Mouse (Mus musculus): ENCODE data around the gene Pax8. TPM values are rescaled to one million over a fixed set of nuclear protein-coding genes. Genes with fewer than 3 reads are reported as not detected.

The Pax8 gene
- polyA plus RNA-seq, 1 experiment from 2014 or later: 26.1 TPM

DNA sequence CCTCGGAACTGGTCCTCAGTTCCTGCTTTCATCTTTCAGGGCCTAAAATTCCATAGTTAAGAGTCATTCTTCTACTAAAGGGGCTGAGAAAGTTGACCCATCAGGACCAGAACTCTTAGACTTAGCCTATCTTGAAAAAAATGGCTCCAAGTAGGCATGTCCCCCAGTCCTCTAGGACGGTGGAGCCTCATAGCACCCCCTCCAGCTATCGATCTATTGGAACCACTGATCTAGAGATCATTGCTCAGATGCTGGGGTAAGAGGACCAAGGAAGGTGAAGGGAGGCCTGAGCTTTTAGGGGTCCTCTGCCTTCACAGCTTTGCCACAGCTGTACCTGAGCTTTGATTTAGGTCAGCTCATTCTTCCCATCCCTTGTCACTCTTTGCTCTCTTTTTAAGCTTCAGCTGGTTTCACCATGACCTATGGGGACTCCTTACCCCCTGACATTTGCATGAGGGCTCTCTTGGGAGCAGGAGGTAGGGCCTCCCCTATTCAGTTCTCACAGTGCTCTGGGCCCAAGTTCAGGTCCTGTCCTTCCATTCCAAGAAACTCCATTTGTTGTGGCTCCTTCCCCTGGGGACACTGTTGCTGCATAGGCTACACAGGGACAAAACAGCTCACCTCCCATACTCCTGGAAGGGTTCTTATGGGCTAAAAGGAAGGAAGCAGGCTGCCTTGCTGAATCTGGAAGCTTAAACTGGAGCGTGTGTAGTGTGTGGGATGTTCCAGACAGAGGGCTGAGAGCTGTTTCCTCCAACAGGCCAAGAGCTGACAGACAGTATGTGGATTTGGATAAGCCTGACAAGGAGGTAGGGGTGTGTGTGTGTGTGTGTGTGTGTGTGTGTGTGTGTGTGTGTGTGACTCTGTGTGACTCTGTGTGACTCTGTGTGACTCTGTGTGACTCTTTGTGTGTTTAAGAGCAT lies 87.8 kb downstream of the Pax8 start:
- DNase-seq (ENCODE audit: low spot score): no peak
- no peak overlapping the region for H3K9ac ChIP-seq (ENCODE audit: low read length)
- ATAC-seq (ENCODE audit: insufficient read depth, low FRiP score, low TSS enrichment): no peak
- no peak overlapping the region for H3K27ac ChIP-seq (ENCODE audit: low read depth, low read length)
- no peaks in the 10 kb centered on the region for H3K27me3 ChIP-seq (ENCODE audit: control insufficient read depth, insufficient read depth, low read length)
- H3K4me3 ChIP-seq (ENCODE audit: low read depth, low read length): no peak overlapping the region
- no peak overlapping the region for H3K4me2 ChIP-seq (ENCODE audit: low read depth)
- no peaks in the 10 kb centered on the region for H3K9me3 ChIP-seq (ENCODE audit: control insufficient read depth, low read length)
- no peaks in the 10 kb centered on the region for H3K36me3 ChIP-seq (ENCODE audit: control insufficient read depth, insufficient read depth, low read length)
- WGBS: 87% methylated on average over 4 of the region's 4 CpGs
- H3K4me1 ChIP-seq (ENCODE audit: control insufficient read depth, insufficient read depth, low read length): no peaks in the 10 kb centered on the region

DNA sequence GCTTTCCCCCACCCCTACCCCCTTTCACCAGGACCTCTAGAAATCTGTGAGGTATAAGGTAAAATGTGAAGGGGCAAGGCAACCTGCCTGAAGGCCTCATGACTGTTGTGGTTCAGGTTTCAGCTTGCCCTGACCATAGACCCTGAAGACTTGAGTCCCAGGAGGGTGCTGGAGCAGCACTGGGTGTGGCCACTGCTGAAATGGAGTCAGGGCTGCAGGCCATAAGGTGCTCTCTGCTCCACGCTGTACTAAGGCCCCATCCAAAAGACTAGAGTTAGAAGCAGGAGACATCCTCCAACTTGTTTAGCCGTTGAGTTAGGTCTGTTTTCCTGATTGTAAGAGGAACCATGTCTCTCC lies 88.5 kb downstream of the Pax8 start:
- no peak for ATAC-seq (ENCODE audit: insufficient read depth, low FRiP score, low TSS enrichment)
- Histone ChIP-seq H3K36me3 (ENCODE audit: control insufficient read depth, insufficient read depth, low read length) (no peaks in the 10 kb centered on the region), H3K9me3 (ENCODE audit: control insufficient read depth, low read length) (no peaks in the 10 kb centered on the region), H3K4me1 (ENCODE audit: control insufficient read depth, insufficient read depth, low read length) (no peaks in the 10 kb centered on the region), H3K9ac (ENCODE audit: low read length) (no peak overlapping the region), H3K4me2 (ENCODE audit: low read depth) (no peak overlapping the region), H3K27ac (ENCODE audit: low read depth, low read length) (no peak overlapping the region), H3K27me3 (ENCODE audit: control insufficient read depth, insufficient read depth, low read length) (no peaks in the 10 kb centered on the region), H3K4me3 (ENCODE audit: low read depth, low read length) (no peak overlapping the region)
- 82% methylated on average over 2 of the region's 2 CpGs for WGBS
- DNase-seq (ENCODE audit: low spot score): no peak

DNA sequence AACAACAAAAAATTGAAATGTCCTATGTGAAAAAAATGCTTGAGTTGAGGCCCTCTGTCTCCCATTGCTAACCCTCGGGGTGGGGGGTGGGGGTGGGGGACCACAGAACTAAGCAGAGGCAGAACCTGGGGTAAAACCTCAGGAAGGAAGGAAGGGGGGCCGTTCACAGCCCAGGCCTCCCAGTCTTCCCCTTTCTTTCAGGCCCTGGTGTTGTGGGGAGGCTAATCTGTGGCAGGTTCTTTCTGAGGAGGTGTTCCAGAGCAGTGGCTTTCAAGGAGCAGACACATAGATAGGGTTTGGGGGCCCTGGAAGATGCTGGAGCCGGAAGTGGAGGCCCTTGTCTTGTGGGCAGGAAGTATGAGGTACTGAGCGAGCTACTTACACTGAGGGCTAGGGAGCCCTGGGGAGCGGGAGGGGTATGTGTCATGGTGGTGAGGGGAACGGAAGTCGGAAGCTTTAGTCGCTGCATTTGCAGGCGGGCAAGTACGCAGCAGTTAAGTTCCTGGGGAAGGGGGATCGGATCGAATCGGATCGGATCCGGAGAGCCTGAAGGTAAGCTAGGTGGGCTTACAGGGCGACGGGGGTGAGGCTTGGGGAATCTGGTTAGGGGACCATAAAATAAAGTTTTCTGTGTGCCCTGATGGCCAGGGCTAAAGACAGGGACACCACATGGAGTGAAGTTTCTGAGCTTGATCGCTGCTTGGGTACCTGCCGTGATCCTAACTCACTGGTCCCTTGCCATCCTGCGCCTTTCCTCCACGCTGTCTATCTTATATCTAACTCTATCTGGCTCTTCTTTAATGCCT lies 89.0 kb downstream of the Pax8 start:
- ATAC-seq (ENCODE audit: insufficient read depth, low FRiP score, low TSS enrichment): no peak
- Histone ChIP-seq H3K9me3 (ENCODE audit: control insufficient read depth, low read length) (no peaks in the 10 kb centered on the region), H3K27ac (ENCODE audit: low read depth, low read length) (no peak overlapping the region), H3K9ac (ENCODE audit: low read length) (no peak overlapping the region), H3K27me3 (ENCODE audit: control insufficient read depth, insufficient read depth, low read length) (no peaks in the 10 kb centered on the region), H3K4me3 (ENCODE audit: low read depth, low read length) (no peak overlapping the region), H3K4me1 (ENCODE audit: control insufficient read depth, insufficient read depth, low read length) (no peaks in the 10 kb centered on the region), H3K4me2 (ENCODE audit: low read depth) (no peak overlapping the region), H3K36me3 (ENCODE audit: control insufficient read depth, insufficient read depth, low read length) (no peaks in the 10 kb centered on the region)
- 85% methylated on average over 21 of the region's 21 CpGs for WGBS
- no peak for DNase-seq (ENCODE audit: low spot score)

DNA sequence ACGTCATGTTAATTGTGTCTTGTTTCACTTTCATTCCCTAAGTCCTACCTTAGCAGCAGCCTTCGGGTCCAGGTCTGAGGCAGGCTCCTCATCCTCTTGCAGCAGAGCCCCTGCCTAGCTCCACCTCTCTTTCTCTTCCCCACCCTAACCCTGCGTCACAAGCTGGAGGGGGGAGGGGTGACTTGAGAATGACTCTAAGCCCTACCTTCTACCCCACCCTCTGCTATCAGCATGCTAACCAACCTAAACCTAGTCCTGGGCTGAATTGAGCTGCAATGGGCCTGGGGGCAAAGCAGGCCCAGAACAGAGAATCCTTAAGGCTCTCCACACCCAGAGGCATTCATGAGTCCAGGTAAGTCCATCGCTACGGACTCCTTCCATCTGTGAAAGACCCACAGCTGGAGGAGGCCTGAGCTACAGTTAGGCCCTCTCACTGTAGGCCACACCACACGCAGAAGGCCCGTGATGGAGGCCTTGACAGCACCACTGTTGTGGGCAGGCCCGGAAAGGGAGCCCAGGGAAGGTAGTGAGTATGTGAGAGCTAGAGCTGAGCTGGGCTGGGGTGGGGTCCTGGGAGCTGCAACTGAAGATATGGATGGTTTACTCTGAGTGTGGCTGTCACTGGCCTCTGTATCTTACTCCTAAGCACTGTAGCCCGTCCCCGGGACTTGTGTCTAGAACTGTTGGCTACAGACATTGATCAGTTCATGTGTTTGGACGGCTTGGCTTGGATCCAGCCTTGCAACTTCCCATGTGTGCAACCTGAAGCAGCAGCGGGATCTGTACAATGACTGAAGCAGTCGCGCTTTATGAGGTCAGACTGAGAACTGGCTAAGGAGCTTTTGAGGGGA lies 90.1 kb downstream of the Pax8 start:
- DNase-seq (ENCODE audit: low spot score): no peak
- H3K4me3 ChIP-seq (ENCODE audit: low read depth, low read length): no peak overlapping the region
- H3K36me3 ChIP-seq (ENCODE audit: control insufficient read depth, insufficient read depth, low read length): no peaks in the 10 kb centered on the region
- no peaks in the 10 kb centered on the region for H3K27me3 ChIP-seq (ENCODE audit: control insufficient read depth, insufficient read depth, low read length)
- H3K4me2 ChIP-seq (ENCODE audit: low read depth): no peak overlapping the region
- H3K9ac ChIP-seq (ENCODE audit: low read length): no peak overlapping the region
- ATAC-seq (ENCODE audit: insufficient read depth, low FRiP score, low TSS enrichment): no peak
- no peak overlapping the region for H3K27ac ChIP-seq (ENCODE audit: low read depth, low read length)
- H3K9me3 ChIP-seq (ENCODE audit: control insufficient read depth, low read length): no peaks in the 10 kb centered on the region
- 85% methylated on average over 14 of the region's 14 CpGs for WGBS
- no peaks in the 10 kb centered on the region for H3K4me1 ChIP-seq (ENCODE audit: control insufficient read depth, insufficient read depth, low read length)

DNA sequence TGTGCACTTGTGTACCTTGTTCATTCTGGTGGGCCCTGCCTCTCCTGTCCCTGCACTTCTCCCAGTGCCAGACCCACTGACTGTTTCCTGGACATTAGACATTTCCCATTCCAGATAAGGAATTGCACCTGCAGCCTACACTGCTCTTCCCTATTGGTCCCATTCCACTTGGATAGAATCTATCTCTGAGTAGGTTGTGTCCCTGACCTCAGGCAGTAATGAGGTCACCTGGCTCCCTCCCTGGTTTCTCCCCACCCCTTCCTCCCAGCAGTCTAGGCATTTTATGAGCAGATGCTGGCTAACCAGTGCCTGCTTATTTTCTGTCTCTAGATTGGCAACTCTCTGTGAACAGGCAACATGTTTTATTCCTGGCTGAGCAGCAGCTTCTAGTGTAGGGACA lies 91.0 kb downstream of the Pax8 start:
- DNase-seq (ENCODE audit: low spot score): no peak
- H3K4me1 ChIP-seq (ENCODE audit: control insufficient read depth, insufficient read depth, low read length): no peaks in the 10 kb centered on the region
- no peak overlapping the region for H3K27ac ChIP-seq (ENCODE audit: low read depth, low read length)
- no peak overlapping the region for H3K4me3 ChIP-seq (ENCODE audit: low read depth, low read length)
- no peaks in the 10 kb centered on the region for H3K27me3 ChIP-seq (ENCODE audit: control insufficient read depth, insufficient read depth, low read length)
- H3K4me2 ChIP-seq (ENCODE audit: low read depth): no peak overlapping the region
- no peak for ATAC-seq (ENCODE audit: insufficient read depth, low FRiP score, low TSS enrichment)
- no peak overlapping the region for H3K9ac ChIP-seq (ENCODE audit: low read length)
- no peaks in the 10 kb centered on the region for H3K9me3 ChIP-seq (ENCODE audit: control insufficient read depth, low read length)
- H3K36me3 ChIP-seq (ENCODE audit: control insufficient read depth, insufficient read depth, low read length): no peaks in the 10 kb centered on the region

DNA sequence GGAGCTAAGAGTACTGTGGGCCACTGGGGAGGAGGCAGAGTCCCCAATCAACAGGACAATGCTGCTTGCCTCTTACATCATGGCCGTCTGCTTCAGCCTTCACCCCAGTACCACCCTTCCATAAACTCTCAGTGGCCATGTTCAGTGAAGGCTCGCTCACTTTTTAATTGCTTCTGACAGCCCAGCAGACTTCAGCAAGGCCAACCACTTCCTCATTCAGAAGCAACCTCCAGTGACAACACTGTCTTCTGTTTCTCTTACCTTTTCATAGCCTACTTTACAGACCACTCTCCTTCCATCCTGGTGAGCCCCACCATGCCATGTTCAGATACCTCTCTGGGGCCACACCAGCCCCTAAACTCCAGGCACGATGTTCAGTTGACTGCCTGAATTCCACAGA lies 91.8 kb downstream of the Pax8 start:
- no peaks in the 10 kb centered on the region for H3K4me1 ChIP-seq (ENCODE audit: control insufficient read depth, insufficient read depth, low read length)
- no peaks in the 10 kb centered on the region for H3K9me3 ChIP-seq (ENCODE audit: control insufficient read depth, low read length)
- H3K9ac ChIP-seq (ENCODE audit: low read length): no peak overlapping the region
- H3K27ac ChIP-seq (ENCODE audit: low read depth, low read length): no peak overlapping the region
- ATAC-seq (ENCODE audit: insufficient read depth, low FRiP score, low TSS enrichment) (no peak), DNase-seq (ENCODE audit: low spot score) (no peak)
- H3K4me2 ChIP-seq (ENCODE audit: low read depth): no peak overlapping the region
- 81% methylated on average over 3 of the region's 3 CpGs for WGBS
- H3K36me3 ChIP-seq (ENCODE audit: control insufficient read depth, insufficient read depth, low read length): no peaks in the 10 kb centered on the region
- H3K27me3 ChIP-seq (ENCODE audit: control insufficient read depth, insufficient read depth, low read length): no peaks in the 10 kb centered on the region
- no peak overlapping the region for H3K4me3 ChIP-seq (ENCODE audit: low read depth, low read length)

DNA sequence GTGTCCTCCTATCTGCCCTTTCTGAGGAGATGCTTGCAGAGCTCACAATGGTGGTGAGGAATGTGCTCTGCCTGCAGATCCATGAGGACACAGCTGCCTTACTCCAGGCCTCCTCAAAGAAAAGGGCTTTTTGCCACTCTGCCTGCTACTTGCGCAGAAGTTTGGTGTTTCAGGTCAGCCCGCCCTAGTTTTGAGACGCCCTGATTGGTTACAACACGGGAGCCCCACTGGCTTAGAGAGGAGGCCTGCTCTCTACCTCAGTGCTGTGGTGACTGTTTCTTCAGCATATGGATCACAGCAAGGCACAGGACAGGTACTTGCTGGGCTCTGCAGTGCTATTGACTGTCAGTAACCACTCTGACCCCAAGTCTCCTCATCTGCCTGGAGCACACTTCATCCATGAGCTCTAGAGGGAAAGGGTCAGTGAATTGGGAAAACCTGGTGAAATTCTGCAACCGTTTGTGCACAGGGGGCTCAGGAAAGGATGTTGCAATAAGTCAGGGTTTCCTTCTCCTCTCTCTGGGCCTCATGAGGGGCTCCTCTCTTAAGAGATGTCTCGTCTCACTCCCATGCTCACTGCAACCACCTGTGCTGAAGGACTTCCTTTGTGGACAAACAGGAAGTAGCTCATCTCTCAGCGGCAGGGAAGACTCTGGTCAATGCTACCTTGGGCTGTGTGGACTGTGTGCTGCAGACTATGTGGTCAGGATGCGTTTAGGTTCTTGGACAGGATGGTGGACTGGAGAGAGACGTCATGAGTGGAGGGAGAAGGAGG lies 92.8 kb downstream of the Pax8 start:
- 80% methylated on average over 9 of the region's 9 CpGs for WGBS
- ATAC-seq (ENCODE audit: insufficient read depth, low FRiP score, low TSS enrichment) (no peak), DNase-seq (ENCODE audit: low spot score) (no peak)
- no peaks in the 10 kb centered on the region for H3K27me3 ChIP-seq (ENCODE audit: control insufficient read depth, insufficient read depth, low read length)
- H3K27ac ChIP-seq (ENCODE audit: low read depth, low read length): no peak overlapping the region
- H3K4me3 ChIP-seq (ENCODE audit: low read depth, low read length): no peak overlapping the region
- no peak overlapping the region for H3K4me2 ChIP-seq (ENCODE audit: low read depth)
- no peaks in the 10 kb centered on the region for H3K4me1 ChIP-seq (ENCODE audit: control insufficient read depth, insufficient read depth, low read length)
- no peaks in the 10 kb centered on the region for H3K36me3 ChIP-seq (ENCODE audit: control insufficient read depth, insufficient read depth, low read length)
- no peak overlapping the region for H3K9ac ChIP-seq (ENCODE audit: low read length)
- no peaks in the 10 kb centered on the region for H3K9me3 ChIP-seq (ENCODE audit: control insufficient read depth, low read length)

All from neural tube, embryonic 11.5 days (tissue).